Mouse (Mus musculus) thymus, postnatal 4 days (tissue): ENCODE data around the gene Bcat1.

Experiments
- DNase-seq: peaks from one replicate; pipeline ENCODE4 v3.0.0; 2021

The Bcat1 gene

DNA sequence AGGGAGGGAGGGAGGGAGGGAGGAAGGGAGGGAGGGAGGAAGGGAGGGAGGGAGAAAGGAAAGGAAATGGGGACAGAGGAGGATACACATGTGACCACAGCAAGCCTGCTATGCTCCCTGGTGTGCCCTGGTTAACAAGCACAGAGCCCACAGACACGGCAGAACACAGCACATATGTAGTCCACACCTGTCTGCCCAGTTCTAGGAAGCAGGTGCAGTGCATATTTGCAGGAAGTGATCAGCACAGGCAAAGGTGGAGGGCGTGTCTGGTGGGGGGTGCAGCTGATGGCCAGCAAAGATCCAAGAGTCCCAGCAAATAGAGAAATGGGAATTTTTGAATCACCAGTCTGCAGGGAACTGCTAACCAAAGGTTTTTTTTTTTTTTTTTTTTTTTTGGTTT, 23.3 kb downstream of the Bcat1 start:
- DNase-seq: no peak

DNA sequence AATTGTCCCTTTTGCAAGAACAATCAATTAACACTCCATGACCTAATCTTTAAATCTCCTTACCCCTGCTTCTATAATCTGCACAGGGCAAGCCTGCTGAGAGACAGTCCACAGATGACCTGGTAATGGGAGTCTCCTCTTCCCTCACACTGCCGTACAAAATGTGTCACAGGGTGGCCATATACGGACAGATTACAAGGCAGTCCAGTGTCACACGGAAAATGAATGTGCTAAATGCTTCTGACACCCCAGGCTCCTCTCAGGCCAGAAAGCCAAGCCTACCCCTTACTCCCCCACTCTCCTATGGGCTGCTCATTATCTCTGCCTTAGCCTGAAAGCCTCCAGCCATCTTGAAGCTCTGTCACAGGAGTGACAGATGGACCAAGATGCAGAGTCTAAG, 25.1 kb downstream of the Bcat1 start:
- no peak for DNase-seq

DNA sequence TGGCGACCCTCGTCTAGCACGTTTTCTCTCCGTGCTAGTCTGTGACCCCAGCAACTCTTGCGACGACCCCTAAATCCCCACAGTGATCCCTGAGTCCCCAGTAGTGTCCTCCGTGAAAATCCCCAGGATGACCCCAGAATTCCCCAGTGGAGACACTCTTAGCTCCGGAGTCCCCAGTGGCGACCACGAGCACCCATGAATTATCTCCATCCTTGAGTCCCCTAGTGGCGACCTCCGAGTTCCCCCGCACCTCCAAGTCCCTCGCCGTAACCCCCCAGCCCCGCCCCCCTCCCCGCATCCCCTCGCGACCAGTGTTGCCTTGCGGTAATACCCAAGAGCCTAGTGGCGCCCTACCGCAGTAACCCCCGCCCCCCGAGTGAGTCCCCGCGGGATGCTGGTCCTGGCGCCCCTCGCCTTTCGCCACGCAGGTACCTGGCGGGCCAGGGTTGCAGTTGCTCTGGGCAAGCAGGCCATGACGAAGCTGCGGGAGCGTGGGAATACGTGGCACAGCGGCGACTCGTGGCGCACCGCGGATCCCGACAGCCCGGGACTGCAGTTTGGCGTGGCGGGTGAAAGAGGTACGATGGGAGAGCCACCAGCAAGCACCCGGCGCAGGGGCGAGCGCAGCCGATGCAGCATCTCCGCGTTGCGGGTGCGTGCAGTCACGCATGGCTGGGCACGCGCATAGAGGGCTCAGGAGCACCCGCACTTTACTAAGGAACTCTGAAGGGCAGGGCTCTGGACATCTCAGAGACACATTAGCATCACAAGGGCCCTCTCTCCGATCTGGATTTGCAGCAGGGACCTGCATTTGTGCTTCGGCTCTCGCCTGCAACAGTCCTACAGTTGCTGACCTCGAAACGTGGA, 27.6 kb downstream of the Bcat1 start:
- peak; percentile 39 for DNase-seq

DNA sequence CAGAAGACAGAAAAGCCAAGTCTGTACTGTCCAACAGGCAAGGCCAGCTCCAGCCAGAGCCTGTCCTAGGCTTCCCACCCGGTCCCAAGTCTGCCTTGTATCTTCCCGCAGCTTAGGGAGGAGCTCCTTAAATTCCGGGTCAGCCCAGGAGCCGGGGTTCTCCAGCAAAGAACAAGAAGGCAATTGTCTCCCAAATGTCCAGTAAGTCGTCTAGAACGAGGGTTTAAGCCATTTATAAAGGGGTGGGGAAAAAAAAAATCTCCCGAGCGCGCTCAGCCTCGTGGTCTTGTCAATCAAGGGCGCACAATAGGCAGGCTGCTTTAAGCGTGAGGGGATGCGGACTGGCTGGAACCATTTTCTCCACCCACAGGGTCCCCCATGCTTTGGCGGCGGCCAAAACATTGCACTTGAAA, 28.5 kb downstream of the Bcat1 start:
- no peak for DNase-seq

DNA sequence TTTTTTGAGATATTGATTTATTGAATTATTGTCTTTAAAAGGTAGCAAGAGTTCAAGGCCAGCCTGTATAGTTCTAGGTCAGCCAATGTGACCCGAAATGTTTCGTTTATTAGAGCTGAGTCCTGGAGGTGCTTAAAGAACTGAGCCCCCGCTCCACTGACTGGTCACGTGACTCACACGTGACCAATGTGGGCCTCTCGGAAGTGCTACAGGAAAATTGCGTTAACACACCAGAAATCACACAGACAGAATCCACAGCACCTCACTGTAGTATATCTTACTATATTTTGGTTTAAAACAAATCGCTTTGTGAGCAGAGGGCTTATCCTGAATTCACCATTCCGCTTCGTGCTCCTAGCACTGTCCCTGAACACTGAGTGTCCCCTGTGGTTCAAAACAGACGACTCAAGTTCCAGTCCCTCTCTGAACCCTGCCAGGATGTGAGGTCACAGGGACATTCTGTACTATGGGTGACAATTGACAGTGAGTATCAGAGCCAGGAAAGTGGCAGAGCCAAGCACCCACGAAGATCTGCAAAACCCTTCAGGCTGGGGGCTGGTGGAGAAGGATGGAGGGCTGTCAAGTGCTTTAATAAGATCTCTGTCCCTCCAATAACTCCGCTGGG, 29.6 kb downstream of the Bcat1 start:
- DNase-seq: no peak

DNA sequence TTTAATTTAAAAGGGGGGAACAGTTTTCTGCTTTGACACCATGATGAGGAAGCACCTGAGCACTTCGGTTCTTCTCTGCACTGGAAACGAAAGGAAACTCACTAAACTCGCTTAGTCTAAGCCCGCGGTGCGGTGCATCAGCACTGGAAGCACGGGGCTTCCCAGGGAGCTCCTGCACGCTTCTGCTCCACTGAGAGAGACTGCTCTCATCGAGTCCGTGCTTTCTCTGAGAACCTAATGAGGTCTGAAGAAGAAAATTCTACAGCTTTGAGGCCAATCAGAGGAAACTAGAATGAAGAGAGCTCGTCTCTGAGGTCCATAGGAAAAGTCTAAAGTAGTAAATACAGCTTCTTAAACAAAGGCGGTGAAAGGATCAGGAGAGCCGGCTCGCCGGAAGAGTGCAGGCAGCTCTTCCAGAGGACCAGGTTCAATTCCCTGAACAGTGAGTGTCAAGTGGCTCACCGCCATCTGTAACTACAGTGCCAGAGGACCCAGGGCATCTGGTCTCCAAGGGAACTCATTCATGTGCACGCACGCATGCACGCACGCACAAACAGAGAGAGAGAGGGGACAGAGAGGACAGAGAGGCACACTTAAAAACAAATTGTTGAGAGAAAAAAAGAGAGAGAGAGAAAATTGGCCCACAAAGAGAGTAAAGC, 30.9 kb downstream of the Bcat1 start:
- DNase-seq: no peak

DNA sequence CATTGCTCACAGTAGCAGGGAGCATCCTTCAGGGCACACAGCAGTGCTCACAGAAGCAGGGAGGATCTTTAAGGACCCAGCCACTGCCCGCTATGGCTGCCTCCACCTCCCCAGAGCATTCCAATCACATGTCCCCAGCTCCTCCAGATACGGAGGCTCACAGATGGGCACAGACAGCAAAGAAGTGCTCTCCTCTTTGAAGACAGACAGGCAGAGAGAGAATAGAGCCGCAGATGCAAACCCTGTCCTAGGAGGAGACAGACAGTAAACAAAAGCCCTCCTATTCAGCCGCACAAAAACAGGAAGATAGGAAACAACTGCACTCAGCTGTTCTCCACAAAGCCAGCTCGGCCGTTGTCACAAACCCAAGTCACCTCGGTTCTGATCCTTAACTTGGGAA, 35.3 kb downstream of the Bcat1 start:
- no peak for DNase-seq

DNA sequence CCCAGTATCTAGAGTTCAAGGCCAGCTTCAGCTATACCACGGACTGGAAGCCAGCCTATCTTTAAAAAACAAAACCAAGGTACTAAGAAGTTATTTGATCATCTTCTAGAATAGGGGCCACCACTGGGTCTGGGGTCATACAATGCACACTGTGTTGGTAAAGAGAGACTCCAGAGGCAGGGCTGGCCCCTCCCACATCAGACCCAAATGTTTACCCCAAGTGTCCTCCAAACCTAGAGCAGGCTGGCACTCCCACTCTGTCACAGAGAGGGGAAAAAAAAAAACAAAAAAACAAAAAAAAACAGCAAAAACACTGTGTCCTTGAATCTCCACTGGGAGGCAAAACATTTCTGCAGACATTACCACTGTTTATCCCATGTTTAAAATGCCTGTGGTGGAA, 38.4 kb downstream of the Bcat1 start:
- no peak for DNase-seq

DNA sequence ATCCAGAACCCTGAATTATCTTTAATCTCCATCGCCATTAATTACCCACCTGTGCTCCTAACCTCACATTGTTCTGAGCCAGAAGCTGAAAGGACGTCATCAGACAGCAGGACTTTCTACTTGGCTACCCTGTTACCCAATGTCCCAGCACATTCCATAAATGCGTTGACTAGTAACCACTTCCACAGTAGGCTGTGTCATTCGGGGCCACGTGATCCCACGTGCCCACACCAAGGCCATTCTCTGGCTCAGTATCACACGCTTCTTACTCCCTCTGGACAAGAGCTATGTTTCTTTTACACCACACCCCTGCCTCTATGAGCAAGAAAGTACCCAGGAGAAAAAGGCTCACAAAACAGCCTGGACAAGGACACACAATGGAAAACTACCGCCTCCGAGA, 40.6 kb downstream of the Bcat1 start:
- no peak for DNase-seq

DNA sequence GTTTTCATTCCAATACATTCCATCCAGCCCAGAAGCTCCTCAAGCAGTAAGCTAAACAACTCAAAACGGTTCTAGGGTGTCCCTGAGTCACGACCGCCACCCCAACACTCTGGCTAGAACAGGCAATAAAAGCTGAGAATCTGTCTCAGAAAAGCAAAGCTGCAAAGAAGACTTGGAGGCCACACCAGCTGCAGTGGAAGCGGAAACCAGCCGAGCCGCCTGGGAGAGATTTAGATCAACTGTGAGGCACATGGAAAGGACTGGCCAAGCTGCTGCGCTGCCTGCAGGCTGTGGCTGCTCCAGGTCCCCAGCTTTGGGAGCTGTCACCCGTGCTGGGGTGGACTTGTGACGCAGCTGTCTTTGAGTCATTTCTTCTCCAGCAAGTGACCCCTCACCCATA, 45.4 kb downstream of the Bcat1 start:
- DNase-seq: peak; percentile 45

DNA sequence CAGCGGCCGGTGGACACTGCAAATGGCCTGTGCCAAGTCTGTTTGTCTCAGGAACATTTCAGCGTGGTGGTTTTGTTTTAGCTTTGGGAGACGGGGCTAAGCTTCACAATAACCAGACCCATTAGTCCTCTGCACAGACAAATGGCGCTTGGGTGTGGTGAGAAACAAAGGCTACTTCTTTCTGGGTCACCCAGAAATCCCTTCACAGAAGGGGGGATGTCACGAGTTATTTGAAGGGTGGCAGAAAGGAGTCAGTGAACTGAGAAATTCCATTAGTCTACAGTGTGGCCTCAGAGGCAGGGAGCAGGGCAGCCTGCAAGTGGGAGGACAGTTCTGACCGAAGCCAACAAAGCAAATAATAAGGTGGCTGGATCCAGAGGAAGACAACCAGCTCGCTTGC, 52.0 kb downstream of the Bcat1 start:
- DNase-seq: no peak

DNA sequence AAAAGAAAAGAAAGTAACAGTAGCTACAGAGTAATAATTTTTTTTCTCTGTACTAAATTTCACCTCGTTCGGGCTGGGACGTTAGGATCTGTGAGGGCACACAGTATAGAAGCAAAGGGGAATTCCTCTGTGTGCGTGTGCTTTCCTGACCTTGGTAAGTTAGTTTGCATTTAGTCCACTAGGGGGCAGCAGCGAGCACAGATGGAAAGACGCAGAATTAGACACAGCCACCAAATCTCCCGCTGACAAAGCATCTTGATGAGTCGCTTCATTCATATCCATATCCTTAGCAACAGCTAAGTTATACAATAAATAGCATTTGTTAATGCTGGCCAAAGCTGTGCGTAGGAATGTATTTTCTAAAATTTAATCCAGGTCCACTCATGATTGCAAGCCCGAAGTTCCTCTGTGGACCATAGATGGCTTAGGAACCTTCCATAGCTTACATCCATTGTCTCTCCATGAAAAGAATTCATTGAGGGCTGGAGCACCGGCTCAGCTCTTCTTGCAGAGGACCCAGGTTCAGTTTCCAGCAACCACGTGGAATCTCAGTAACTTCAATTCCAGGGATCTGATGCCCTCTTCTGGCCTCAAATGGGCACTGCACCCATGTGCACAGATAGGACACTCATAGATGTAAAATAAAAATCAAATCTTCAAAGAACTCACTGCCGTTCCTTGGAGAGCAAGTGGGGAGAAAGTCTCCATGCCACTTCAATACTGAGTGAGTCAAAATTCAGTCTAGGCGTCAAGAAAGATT, 52.8 kb downstream of the Bcat1 start:
- peak; percentile 77 for DNase-seq

DNA sequence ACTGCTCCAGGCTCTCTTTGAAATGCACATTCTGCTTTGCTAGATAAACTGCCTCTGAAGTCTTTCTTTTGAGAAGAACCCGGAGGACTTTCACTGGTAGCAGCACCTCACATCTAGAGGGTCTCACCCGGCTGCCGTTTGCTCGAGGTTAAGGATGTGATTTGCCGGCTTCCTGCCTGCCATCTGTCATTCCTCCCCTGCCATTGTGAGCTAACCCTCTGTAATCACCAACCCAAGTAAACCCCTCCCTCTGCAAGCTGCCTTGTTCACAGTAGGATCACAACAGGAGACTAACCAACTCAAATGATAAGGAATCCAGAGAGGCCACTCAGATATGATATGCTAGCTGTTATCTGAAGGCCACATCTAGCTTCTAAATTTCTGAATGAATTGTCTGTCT, 53.6 kb downstream of the Bcat1 start:
- no peak for DNase-seq

DNA sequence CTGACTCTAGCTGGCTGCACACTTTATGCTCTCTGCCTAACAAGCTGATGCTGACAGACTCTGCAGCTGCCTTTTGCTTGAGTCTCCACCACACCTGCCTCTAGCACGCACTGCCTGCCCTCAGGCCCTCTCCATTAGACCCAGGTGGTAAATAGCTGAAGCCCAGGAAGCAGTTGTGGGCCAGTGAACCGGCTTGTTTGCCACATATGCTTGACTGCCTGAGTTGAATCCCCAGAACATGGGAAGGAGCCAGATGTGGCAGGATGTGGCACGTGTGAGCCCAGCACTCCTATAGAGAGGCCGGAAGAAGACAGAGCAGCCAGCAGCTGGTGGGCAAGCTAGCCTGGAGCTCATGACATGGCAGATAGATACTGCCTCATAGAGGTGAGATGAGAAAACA, 55.4 kb downstream of the Bcat1 start:
- peak; percentile 55 for DNase-seq

DNA sequence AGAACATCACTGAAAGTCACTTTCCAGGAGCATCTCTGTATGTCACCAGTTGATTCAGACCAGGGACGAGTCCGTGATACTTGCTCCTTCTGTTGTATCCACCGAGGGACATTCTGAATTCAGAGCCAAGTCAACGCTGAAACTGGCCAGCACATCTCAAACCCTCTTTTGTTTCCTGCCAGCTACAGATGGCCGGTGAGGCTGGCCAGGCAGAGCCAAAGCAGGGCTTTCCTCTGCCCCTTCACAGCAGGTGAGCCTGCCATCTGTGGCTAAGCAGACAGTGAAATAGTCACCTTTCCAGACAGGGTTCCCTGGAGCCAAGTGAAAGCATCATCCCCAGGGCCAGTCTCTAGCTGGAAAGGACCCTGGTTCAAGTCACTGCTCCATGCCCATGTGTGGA, 57.7 kb downstream of the Bcat1 start:
- no peak for DNase-seq

DNA sequence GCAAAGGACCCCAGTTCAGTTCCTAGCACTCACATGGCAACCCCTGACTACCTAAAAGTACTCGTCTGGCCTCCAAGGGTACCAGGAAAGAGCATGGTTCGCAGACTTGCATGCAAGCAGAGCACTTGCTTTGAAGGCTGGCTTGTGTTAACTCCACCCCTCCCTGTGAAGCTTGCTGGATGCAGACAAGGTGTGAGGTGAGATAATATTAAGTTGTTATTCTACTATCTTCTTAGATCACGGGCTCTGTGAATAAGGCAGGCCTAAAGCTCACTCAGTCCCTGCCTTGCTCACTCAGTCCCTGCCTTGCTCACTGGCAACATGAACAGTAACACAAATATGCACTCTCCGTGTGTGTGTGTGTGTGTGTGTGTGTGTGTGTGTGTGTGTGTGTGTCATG, 58.5 kb downstream of the Bcat1 start:
- no peak for DNase-seq

DNA sequence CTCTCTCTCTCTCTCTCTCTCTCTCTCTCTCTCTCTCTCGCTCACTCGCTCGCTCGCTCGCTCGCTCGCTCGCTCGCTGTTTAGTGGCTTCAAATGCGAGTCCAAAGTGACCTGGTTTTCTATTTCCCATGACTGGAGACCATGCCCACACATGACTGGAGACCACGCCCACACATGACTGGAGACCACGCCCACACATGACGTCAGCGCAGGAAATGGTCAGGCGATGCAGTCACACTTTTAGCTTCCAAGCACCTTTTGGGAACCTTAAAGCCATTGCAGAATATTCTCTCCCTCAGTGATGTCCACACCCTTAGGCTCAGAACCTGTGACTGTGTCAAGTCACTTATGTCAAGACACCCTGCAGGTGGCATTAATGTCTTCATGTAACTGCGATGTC, 59.3 kb downstream of the Bcat1 start:
- DNase-seq: no peak

DNA sequence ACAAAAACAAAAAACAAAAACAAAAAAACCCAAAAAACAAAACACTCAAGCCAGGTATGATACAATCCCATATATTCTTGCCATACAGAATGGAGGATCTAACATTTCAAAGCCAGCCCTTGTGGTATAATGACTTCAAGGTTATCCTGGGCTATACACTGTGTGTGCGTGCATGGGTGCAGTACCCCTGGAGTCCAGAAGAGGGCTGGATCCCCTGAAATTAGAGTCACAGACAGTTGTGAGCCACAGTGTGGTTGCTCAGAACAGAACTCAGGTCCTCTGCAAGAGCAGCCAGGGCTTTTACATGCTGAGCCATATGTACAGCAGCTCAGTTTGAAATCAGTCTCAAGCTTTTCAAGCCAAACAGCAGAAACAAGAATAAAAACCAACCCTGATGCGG, 61.0 kb downstream of the Bcat1 start:
- peak; percentile 60 for DNase-seq

DNA sequence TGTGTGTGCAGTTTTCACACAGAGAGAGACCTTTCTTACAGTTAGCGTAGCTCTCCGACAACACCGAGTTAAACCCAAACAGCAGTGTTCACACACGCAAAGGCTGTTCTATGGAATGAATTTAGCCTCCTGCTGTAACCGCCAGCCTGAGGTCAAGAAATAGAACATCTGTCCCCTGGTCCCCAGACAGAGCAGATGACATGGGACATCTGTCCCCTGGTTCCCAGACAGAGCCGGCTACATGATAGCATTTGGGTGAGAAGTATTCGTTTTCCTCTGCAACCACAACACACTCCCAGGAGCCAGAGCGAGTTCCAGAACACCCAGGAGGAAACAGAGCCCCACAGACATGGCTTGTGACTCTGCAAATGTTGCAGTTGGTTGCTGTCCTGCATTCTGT, 63.3 kb downstream of the Bcat1 start:
- DNase-seq: no peak

DNA sequence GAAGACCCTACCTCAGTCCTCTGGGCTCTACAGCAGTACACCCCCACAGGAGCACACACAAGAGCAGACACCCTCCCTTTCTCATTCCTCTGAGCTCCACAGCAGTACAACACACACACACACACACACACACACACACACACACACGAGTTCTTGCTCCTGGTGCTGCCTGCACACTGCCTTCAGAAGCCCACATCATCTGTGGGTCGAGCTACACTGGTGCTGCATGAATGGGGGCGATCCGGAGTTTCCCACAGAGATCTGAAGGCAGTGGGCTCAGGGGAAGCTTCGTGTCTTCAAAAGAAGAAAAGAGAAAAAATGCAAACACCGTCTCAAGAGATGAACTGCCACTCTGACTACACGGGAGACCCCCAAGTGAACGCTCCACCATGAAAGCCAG, 64.8 kb downstream of the Bcat1 start:
- DNase-seq: no peak

DNA sequence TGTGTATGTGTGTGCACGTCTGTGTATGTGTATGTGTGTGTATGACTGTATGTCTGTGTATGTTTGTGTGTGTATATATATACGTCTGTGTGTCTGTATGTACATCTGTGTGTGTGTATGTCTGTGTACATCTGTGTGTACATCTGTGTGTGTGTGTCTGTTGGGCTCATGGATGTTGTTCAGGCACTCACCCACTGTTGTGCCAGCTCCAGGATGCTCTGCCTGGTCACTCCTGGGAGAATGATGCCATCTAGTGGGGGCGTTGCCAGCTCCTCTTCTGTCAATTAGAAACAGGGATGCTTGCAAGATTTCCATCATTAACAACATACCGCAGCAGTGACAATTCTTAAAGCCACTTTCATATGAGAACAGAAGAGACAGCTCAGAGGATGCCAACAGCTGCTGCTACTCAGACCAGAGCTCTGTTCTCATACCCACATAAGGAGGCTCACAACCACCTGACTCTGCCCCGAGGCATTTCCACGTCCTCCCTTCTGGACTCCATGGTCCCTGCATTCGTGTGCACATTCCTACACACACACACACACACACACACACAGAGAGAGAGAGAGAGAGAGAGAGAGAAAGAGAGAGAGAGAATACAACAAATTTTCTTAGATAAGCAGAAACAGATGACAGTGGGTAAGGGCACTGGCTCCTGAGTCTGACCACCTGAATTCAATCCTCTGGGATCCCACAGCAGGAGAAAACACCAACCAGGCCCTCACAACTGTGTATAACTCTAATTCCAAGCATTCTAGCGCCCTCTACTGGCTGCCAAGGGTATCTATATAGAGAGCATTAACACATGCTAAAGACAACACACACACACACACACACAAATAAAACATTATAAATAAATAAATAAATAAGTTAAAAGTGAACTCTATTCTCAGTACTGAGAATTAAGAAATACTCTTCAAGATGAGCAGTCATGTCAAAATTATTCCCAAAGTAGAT, 65.8 kb downstream of the Bcat1 start:
- peak; percentile 69 for DNase-seq

DNA sequence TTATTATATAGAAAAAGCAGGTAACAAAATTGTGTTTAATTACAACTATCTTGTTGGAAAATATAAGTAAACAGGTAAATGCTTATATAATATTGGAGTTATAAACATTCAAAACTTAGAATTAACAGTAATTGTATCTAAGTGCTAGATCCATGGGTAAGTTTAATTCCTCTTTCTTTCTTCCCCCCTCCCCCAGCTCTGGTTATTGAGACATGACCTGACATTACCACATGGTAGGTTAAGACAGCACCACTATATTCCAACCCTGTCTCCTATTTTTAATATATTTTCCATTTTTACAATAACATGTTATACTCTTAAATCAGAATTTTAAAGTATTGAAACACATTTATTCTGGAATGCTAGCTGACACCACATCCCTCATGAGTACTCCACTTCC, 72.5 kb downstream of the Bcat1 start:
- no peak for DNase-seq
